ENCODE assay signal across 20 mouse cellular contexts in genomic region chr7:97382661-97383060, GRCm38 (mm10). TPM values are rescaled to one million over a fixed set of nuclear protein-coding genes. Genes with fewer than 3 reads are reported as not detected.
DNase-seq lines count a peak whose midpoint lies in the region; ATAC-seq and TF ChIP-seq lines count a peak whose summit lies in the region.
"Had no signal": no experiment of that assay in that cellular context is flagged by ENCODE, and none has a peak within 500 bp of the region (broad histone marks: within the 10 kb centered on the region; RNA-seq: fewer than 3 reads in every experiment).

No protein-coding gene starts in this region.

- no peak overlapping the region for H3K4me3 ChIP-seq in heart, embryonic 10.5 days
- no peak overlapping the region for H3K4me3 ChIP-seq in heart, embryonic 11.5 days (ENCODE audit: low read depth, low read length)
- no peak overlapping the region for H3K4me3 ChIP-seq in bone marrow macrophage, adult 2 months (ENCODE audit: insufficient read depth, low read length)
- no peak overlapping the region for H3K4me3 ChIP-seq in macrophage (ENCODE audit: inconsistent target)
- H3K4me3 ChIP-seq: embryonic facial prominence, embryonic 10.5 days; embryonic facial prominence, embryonic 12.5 days; forebrain, embryonic 13.5 days; forebrain, embryonic 15.5 days had no signal

- no peak for TF ChIP-seq CTCF in bone marrow macrophage, adult 2 months (IDR thresholded peaks at IDR 0.05; ENCODE audit: low read depth, low read length)

- H3K4me2 ChIP-seq in heart, embryonic 11.5 days: no peak overlapping the region
- H3K4me2 ChIP-seq: embryonic facial prominence, embryonic 12.5 days; forebrain, embryonic 13.5 days; forebrain, embryonic 15.5 days had no signal

- WGBS in heart, embryonic 10.5 days: 94% methylated on average over 8 of the region's 8 CpGs
- 94% methylated on average over 8 of the region's 8 CpGs for WGBS in heart, embryonic 11.5 days (ENCODE audit: insufficient replicate concordance)
- WGBS in macrophage (ENCODE audit: missing documents): 94% methylated on average over 8 of the region's 8 CpGs

- H3K4me1 ChIP-seq in heart, embryonic 10.5 days: no peaks in the 10 kb centered on the region
- no peaks in the 10 kb centered on the region for H3K4me1 ChIP-seq in heart, embryonic 11.5 days (ENCODE audit: control insufficient read depth, insufficient read depth, low read length)
- H3K4me1 ChIP-seq in bone marrow macrophage, adult 2 months (ENCODE audit: control insufficient read depth, insufficient read depth, low read length): peaks cover 52% of the 10 kb centered on the region
- H3K4me1 ChIP-seq: embryonic facial prominence, embryonic 10.5 days; embryonic facial prominence, embryonic 12.5 days had no signal

- no peak overlapping the region for H3K27ac ChIP-seq in heart, embryonic 10.5 days
- no peak overlapping the region for H3K27ac ChIP-seq in heart, embryonic 11.5 days (ENCODE audit: low read depth, low read length)
- peak overlapping the region; percentile 89 for H3K27ac ChIP-seq in bone marrow macrophage, adult 2 months (ENCODE audit: insufficient read depth, low read depth, low read length)
- H3K27ac ChIP-seq in macrophage: peak overlapping the region; percentile 41
- H3K27ac ChIP-seq: embryonic facial prominence, embryonic 10.5 days; embryonic facial prominence, embryonic 12.5 days; forebrain, embryonic 13.5 days; forebrain, embryonic 15.5 days had no signal

- ATAC-seq in heart, embryonic 11.5 days (replicated peaks; ENCODE audit: insufficient number of reproducible peaks, low FRiP score, low TSS enrichment): no peak
- ATAC-seq: forebrain, embryonic 15.5 days; forebrain, postnatal 0 days had no signal

- H3K79me2 ChIP-seq in macrophage (ENCODE audit: inconsistent target): peaks cover 16% of the 10 kb centered on the region

- peaks cover 97% of the 10 kb centered on the region for H3K36me3 ChIP-seq in heart, embryonic 10.5 days
- H3K36me3 ChIP-seq in heart, embryonic 11.5 days (ENCODE audit: control insufficient read depth, insufficient read depth, low read length): peaks cover 51% of the 10 kb centered on the region
- H3K36me3 ChIP-seq in macrophage (ENCODE audit: inconsistent target): peaks cover 16% of the 10 kb centered on the region

- peak; percentile 52 for DNase-seq in heart, embryonic 10.5 days (ENCODE audit: low spot score)
- no peak for DNase-seq in thymus, postnatal 0 days (ENCODE audit: low spot score)
- DNase-seq: adrenal gland, adult 2 months; adrenal gland, postnatal 10 days; adrenal gland, postnatal 25 days; cerebellum, adult 11-12 months; cerebellum, adult 2 months; cerebellum, adult 9-10 months; cerebellum, postnatal 10 days; cerebellum, postnatal 25 days; forebrain, postnatal 0 days had no signal

- H3K9ac ChIP-seq in heart, embryonic 11.5 days (ENCODE audit: low read depth, low read length): no peak overlapping the region
- H3K9ac ChIP-seq: embryonic facial prominence, embryonic 12.5 days; forebrain, embryonic 13.5 days; forebrain, embryonic 15.5 days; forebrain, postnatal 0 days had no signal

- H3K9me3 ChIP-seq in heart, embryonic 10.5 days: no peaks in the 10 kb centered on the region
- no peaks in the 10 kb centered on the region for H3K9me3 ChIP-seq in heart, embryonic 11.5 days (replicated peaks; ENCODE audit: control insufficient read depth, low read length)
- H3K9me3 ChIP-seq: embryonic facial prominence, embryonic 10.5 days; embryonic facial prominence, embryonic 12.5 days; forebrain, embryonic 13.5 days; forebrain, embryonic 15.5 days had no signal

- no peaks in the 10 kb centered on the region for H3K27me3 ChIP-seq in heart, embryonic 10.5 days (ENCODE audit: insufficient read depth, poor library complexity, severe bottlenecking)
- no peaks in the 10 kb centered on the region for H3K27me3 ChIP-seq in heart, embryonic 11.5 days (ENCODE audit: control insufficient read depth, insufficient read depth, low read length)
- H3K27me3 ChIP-seq: embryonic facial prominence, embryonic 12.5 days; forebrain, embryonic 13.5 days; forebrain, embryonic 15.5 days had no signal

- no peak for TF ChIP-seq POLR2A in bone marrow macrophage, adult 2 months (IDR thresholded peaks at IDR 0.05; ENCODE audit: borderline replicate concordance, low read depth, low read length)

RNA-seq across cellular contexts. Expression of gene Alg8, which starts 11.3 kb away (rescaled TPM):
- polyA plus RNA-seq in heart, embryonic 10.5 days (2016; fragmentation: Nextera tagmentation; extraction: Ambion mirVana): 47.3 and 53.4 TPM in 2 replicates
- polyA plus RNA-seq in heart, embryonic 11.5 days (2014; fragmentation: Nextera tagmentation; extraction: Ambion mirVana): 35.1 and 39.2 TPM in 2 replicates
- polyA plus RNA-seq in bone marrow macrophage, adult 2 months (2012; ENCODE audit: insufficient read depth, insufficient read length, missing spikeins): 33.4 and 35.1 TPM in 2 replicates
- total RNA-seq in macrophage (2018; cell fraction: chromatin; rRNA removed): 10 to 100 TPM in 23 of 26 experiments, 1 to 10 TPM in 3; 4.5 to 58.4 (median 33.5) TPM
- 10 to 100 TPM; 10.4 to 23.2 (median 17.1) TPM for total RNA-seq in macrophage (2018; cell fraction: cytosol; rRNA removed)
- 10 to 100 TPM; 10.3 to 73.1 (median 31.6) TPM for total RNA-seq in macrophage (2018; cell fraction: nucleus; rRNA removed)
- polyA plus RNA-seq in macrophage (2018): 16.0 to 32.2 TPM (median 30.1 TPM) in 3 replicates
- 31.7 and 35.8 TPM in 2 replicates for polyA plus RNA-seq in thymus, postnatal 0 days (2015; fragmentation: Nextera tagmentation; extraction: Ambion mirVana)

RNA-seq across cellular contexts. Expression of gene Ndufc2, which starts 17.1 kb away (rescaled TPM):
- 380 and 484 TPM in 2 replicates for polyA plus RNA-seq in heart, embryonic 10.5 days (2016; fragmentation: Nextera tagmentation; extraction: Ambion mirVana)
- 502 and 505 TPM in 2 replicates for polyA plus RNA-seq in heart, embryonic 11.5 days (2014; fragmentation: Nextera tagmentation; extraction: Ambion mirVana)
- polyA plus RNA-seq in bone marrow macrophage, adult 2 months (2012; ENCODE audit: insufficient read depth, insufficient read length, missing spikeins): 159 and 174 TPM in 2 replicates
- total RNA-seq in macrophage (2018; cell fraction: chromatin; rRNA removed): 10 to 100 TPM in 9 of 26 experiments, 1 to 10 TPM in 14, not detected in 3; 1.7 to 33.9 (median 7.5) TPM
- 100 to 1,000 TPM; 162 to 267 (median 209) TPM for total RNA-seq in macrophage (2018; cell fraction: cytosol; rRNA removed)
- total RNA-seq in macrophage (2018; cell fraction: nucleus; rRNA removed): 100 to 1,000 TPM in 1 of 26 experiments, 10 to 100 TPM in 25; 17.4 to 134 (median 49.4) TPM
- 165 to 251 TPM (median 199 TPM) in 3 replicates for polyA plus RNA-seq in macrophage (2018)
- polyA plus RNA-seq in thymus, postnatal 0 days (2015; fragmentation: Nextera tagmentation; extraction: Ambion mirVana): 485 and 514 TPM in 2 replicates

RNA-seq across cellular contexts. Expression of gene Thrsp, which starts 34.9 kb away (rescaled TPM):
- polyA plus RNA-seq in heart, embryonic 10.5 days (2016; fragmentation: Nextera tagmentation; extraction: Ambion mirVana): 0.43 and 0.51 TPM in 2 replicates
- 0.11 and 0.96 TPM in 2 replicates for polyA plus RNA-seq in heart, embryonic 11.5 days (2014; fragmentation: Nextera tagmentation; extraction: Ambion mirVana)
- polyA plus RNA-seq in bone marrow macrophage, adult 2 months (2012; ENCODE audit: insufficient read depth, insufficient read length, missing spikeins): not detected in 2 replicates
- total RNA-seq in macrophage (2018; cell fraction: chromatin; rRNA removed): not detected
- not detected for total RNA-seq in macrophage (2018; cell fraction: cytosol; rRNA removed)
- not detected for total RNA-seq in macrophage (2018; cell fraction: nucleus; rRNA removed)
- polyA plus RNA-seq in macrophage (2018): not detected in 3 replicates
- polyA plus RNA-seq in thymus, postnatal 0 days (2015; fragmentation: Nextera tagmentation; extraction: Ambion mirVana): 3.2 and 3.4 TPM in 2 replicates
- total RNA-seq: MEL had no signal
- polyA plus RNA-seq: C2C12 had no signal

RNA-seq across cellular contexts. Expression of gene Kctd21, which starts 50.5 kb away (rescaled TPM):
- polyA plus RNA-seq in heart, embryonic 10.5 days (2016; fragmentation: Nextera tagmentation; extraction: Ambion mirVana): 4.1 and 4.6 TPM in 2 replicates
- polyA plus RNA-seq in heart, embryonic 11.5 days (2014; fragmentation: Nextera tagmentation; extraction: Ambion mirVana): 3.6 and 3.8 TPM in 2 replicates
- polyA plus RNA-seq in bone marrow macrophage, adult 2 months (2012; ENCODE audit: insufficient read depth, insufficient read length, missing spikeins): 13.4 and 16.3 TPM in 2 replicates
- 10 to 100 TPM in 3 of 26 experiments, 1 to 10 TPM in 23; 1.2 to 17.0 (median 4.5) TPM for total RNA-seq in macrophage (2018; cell fraction: chromatin; rRNA removed)
- total RNA-seq in macrophage (2018; cell fraction: cytosol; rRNA removed): 10 to 100 TPM in 21 of 26 experiments, 1 to 10 TPM in 5; 5.5 to 21.2 (median 15.6) TPM
- 10 to 100 TPM in 9 of 26 experiments, 1 to 10 TPM in 17; 3.8 to 20.6 (median 7.1) TPM for total RNA-seq in macrophage (2018; cell fraction: nucleus; rRNA removed)
- polyA plus RNA-seq in macrophage (2018): 7.4 to 17.6 TPM (median 14.3 TPM) in 3 replicates
- polyA plus RNA-seq in thymus, postnatal 0 days (2015; fragmentation: Nextera tagmentation; extraction: Ambion mirVana): 1.4 and 1.6 TPM in 2 replicates

RNA-seq across cellular contexts. Expression of gene Usp35, which starts 50.8 kb away (rescaled TPM):
- polyA plus RNA-seq in heart, embryonic 10.5 days (2016; fragmentation: Nextera tagmentation; extraction: Ambion mirVana): 1.1 and 2.3 TPM in 2 replicates
- 1.3 and 1.7 TPM in 2 replicates for polyA plus RNA-seq in heart, embryonic 11.5 days (2014; fragmentation: Nextera tagmentation; extraction: Ambion mirVana)
- polyA plus RNA-seq in bone marrow macrophage, adult 2 months (2012; ENCODE audit: insufficient read depth, insufficient read length, missing spikeins): 33.3 and 39.6 TPM in 2 replicates
- total RNA-seq in macrophage (2018; cell fraction: chromatin; rRNA removed): 100 to 1,000 TPM in 2 of 26 experiments, 10 to 100 TPM in 24; 28.1 to 106 (median 69.9) TPM
- 1 to 10 TPM; 1.4 to 9.0 (median 4.8) TPM for total RNA-seq in macrophage (2018; cell fraction: cytosol; rRNA removed)
- total RNA-seq in macrophage (2018; cell fraction: nucleus; rRNA removed): 10 to 100 TPM; 12.1 to 66.0 (median 44.3) TPM
- polyA plus RNA-seq in macrophage (2018): 1.4 to 13.9 TPM (median 2.4 TPM) in 3 replicates
- 3.1 and 4.2 TPM in 2 replicates for polyA plus RNA-seq in thymus, postnatal 0 days (2015; fragmentation: Nextera tagmentation; extraction: Ambion mirVana)

Comparison
In these comparisons a context has a peak if more than half of its experiments do, and no peak if none do; other contexts are left out.
1. H3K27ac ChIP-seq: peak in bone marrow macrophage, adult 2 months (single experiment) and macrophage (single experiment); none in heart, embryonic 10.5 days (single experiment) and heart, embryonic 11.5 days (single experiment).